Mouse (Mus musculus): ENCODE measurements around the gene Olfr1453.

GRCm38 (mm10) chr19:13060310-13060709 is 32.2 kb upstream of the Olfr1453 start, which contains the start of gene Olfr1454:
- TF ChIP-seq CTCF (IDR thresholded peaks at IDR 0.05) (no peak), POLR2A (IDR thresholded peaks at IDR 0.05; ENCODE audit: insufficient read depth, low read depth, low read length) (no peak), EP300 (IDR thresholded peaks at IDR 0.05; ENCODE audit: insufficient read depth, low read depth, low read length) (no peak)

All from heart, adult 2 months (tissue).